ENCODE assay signal across 12 mouse cellular contexts in genomic region chr10:128664808-128665207, GRCm38 (mm10).
"Had no signal": no experiment of that assay in that cellular context is flagged by ENCODE, and none has a peak within 500 bp of the region (broad histone marks: within the 10 kb centered on the region; RNA-seq: fewer than 3 reads in every experiment).

No protein-coding gene starts in this region.

- H3K27me3 ChIP-seq: limb, embryonic 12.5 days; neural tube, embryonic 15.5 days had no signal

- H3K36me3 ChIP-seq: limb, embryonic 12.5 days; midbrain, embryonic 10.5 days; neural tube, embryonic 15.5 days had no signal

- H3K4me2 ChIP-seq: limb, embryonic 12.5 days; neural tube, embryonic 15.5 days had no signal

- H3K9ac ChIP-seq: limb, embryonic 12.5 days; neural tube, embryonic 15.5 days had no signal

- H3K9me3 ChIP-seq: limb, embryonic 12.5 days; midbrain, embryonic 10.5 days; neural tube, embryonic 15.5 days had no signal

- ATAC-seq: inflammation-experienced regulatory T-cells, adult 6 months; intestine, postnatal 0 days had no signal

- H3K4me3 ChIP-seq: limb, embryonic 12.5 days; midbrain, embryonic 10.5 days; neural tube, embryonic 15.5 days had no signal

- H3K27ac ChIP-seq: kidney, postnatal 0 days; limb, embryonic 12.5 days; midbrain, embryonic 10.5 days; neural tube, embryonic 15.5 days had no signal

- DNase-seq: kidney, adult 9 months; kidney, postnatal 36 days; layer of hippocampus, adult 9-11 months; layer of hippocampus, postnatal 36 days; thymus, adult 18-20 months; thymus, postnatal 36 days had no signal
